Mouse (Mus musculus): ENCODE data around the gene Slc38a2. TPM values are rescaled to one million over a fixed set of nuclear protein-coding genes. Genes with fewer than 3 reads are reported as not detected.

The Slc38a2 gene
- polyA plus RNA-seq, 1 experiment: 158 TPM

GRCm38 (mm10) chr15:96686201-96687159 lies 13.1 kb downstream of the Slc38a2 start:
- Histone ChIP-seq H3K9ac (ENCODE audit: low read depth, poor library complexity, severe bottlenecking) (no peak overlapping the region), H3K4me3 (ENCODE audit: low read depth, low read length) (no peak overlapping the region)

GRCm38 (mm10) chr15:96685273-96685672 lies 14.3 kb downstream of the Slc38a2 start:
- Histone ChIP-seq H3K9ac (ENCODE audit: low read depth, poor library complexity, severe bottlenecking) (no peak overlapping the region), H3K4me3 (ENCODE audit: low read depth, low read length) (no peak overlapping the region), H3K27me3 (ENCODE audit: control insufficient read depth, insufficient read depth, low read length, poor library complexity, severe bottlenecking) (no peaks in the 10 kb centered on the region; the same call in 1 of the 2 replicates), H3K9me3 (replicated peaks; ENCODE audit: control insufficient read depth, insufficient read depth, low read length, poor library complexity, severe bottlenecking) (no peaks in the 10 kb centered on the region), H3K4me1 (ENCODE audit: control insufficient read depth, insufficient read depth, low read length) (no peaks in the 10 kb centered on the region), H3K27ac (ENCODE audit: insufficient read depth, low read length) (no peak overlapping the region), H3K36me3 (ENCODE audit: control insufficient read depth, insufficient read depth, low read length, poor library complexity, severe bottlenecking) (peaks cover 26% of the 10 kb centered on the region)
- TF ChIP-seq EP300 (IDR thresholded peaks at IDR 0.05; ENCODE audit: insufficient read depth, low read depth, low read length): no peak
- TF ChIP-seq CTCF (IDR thresholded peaks at IDR 0.05; ENCODE audit: low read depth, low read length): no peak
- no peak for TF ChIP-seq POLR2A (IDR thresholded peaks at IDR 0.05; ENCODE audit: insufficient read depth, low read length)

More at GRCm38 (mm10) chr15:96686201-96687159, 13.1 kb downstream of the Slc38a2 start:
- Histone ChIP-seq H3K4me1 (ENCODE audit: control insufficient read depth, insufficient read depth, low read length) (no peaks in the 10 kb centered on the region), H3K27ac (ENCODE audit: insufficient read depth, low read length) (no peak overlapping the region), H3K27me3 (ENCODE audit: control insufficient read depth, insufficient read depth, low read length, poor library complexity, severe bottlenecking) (no peaks in the 10 kb centered on the region; the same call in 1 of the 2 replicates), H3K9me3 (replicated peaks; ENCODE audit: control insufficient read depth, insufficient read depth, low read length, poor library complexity, severe bottlenecking) (no peaks in the 10 kb centered on the region), H3K36me3 (ENCODE audit: control insufficient read depth, insufficient read depth, low read length, poor library complexity, severe bottlenecking) (peaks cover 38% of the 10 kb centered on the region)
- TF ChIP-seq EP300 (IDR thresholded peaks at IDR 0.05; ENCODE audit: insufficient read depth, low read depth, low read length): no peak

GRCm38 (mm10) chr15:96684132-96684830 lies 15.2 kb downstream of the Slc38a2 start:
- H3K27ac ChIP-seq (ENCODE audit: insufficient read depth, low read length): no peak overlapping the region
- H3K36me3 ChIP-seq (ENCODE audit: control insufficient read depth, insufficient read depth, low read length, poor library complexity, severe bottlenecking): peaks cover 18% of the 10 kb centered on the region
- H3K27me3 ChIP-seq (ENCODE audit: control insufficient read depth, insufficient read depth, low read length, poor library complexity, severe bottlenecking): no peaks in the 10 kb centered on the region; the same call in 1 of the 2 replicates
- no peaks in the 10 kb centered on the region for H3K4me1 ChIP-seq (ENCODE audit: control insufficient read depth, insufficient read depth, low read length)
- H3K9me3 ChIP-seq (replicated peaks; ENCODE audit: control insufficient read depth, insufficient read depth, low read length, poor library complexity, severe bottlenecking): no peaks in the 10 kb centered on the region
- H3K4me3 ChIP-seq (ENCODE audit: low read depth, low read length): no peak overlapping the region
- no peak for TF ChIP-seq CTCF (IDR thresholded peaks at IDR 0.05; ENCODE audit: low read depth, low read length)
- no peak for TF ChIP-seq POLR2A (IDR thresholded peaks at IDR 0.05; ENCODE audit: insufficient read depth, low read length)
- TF ChIP-seq EP300 (IDR thresholded peaks at IDR 0.05; ENCODE audit: insufficient read depth, low read depth, low read length): no peak
- H3K9ac ChIP-seq (ENCODE audit: low read depth, poor library complexity, severe bottlenecking): no peak overlapping the region

- Histone ChIP-seq H3K9ac (ENCODE audit: low read depth, poor library complexity, severe bottlenecking) (no peak overlapping the region), H3K9me3 (replicated peaks; ENCODE audit: control insufficient read depth, insufficient read depth, low read length, poor library complexity, severe bottlenecking) (no peaks in the 10 kb centered on the region), H3K27ac (ENCODE audit: insufficient read depth, low read length) (no peak overlapping the region), H3K4me3 (ENCODE audit: low read depth, low read length) (no peak overlapping the region), H3K36me3 (ENCODE audit: control insufficient read depth, insufficient read depth, low read length, poor library complexity, severe bottlenecking) (no peaks in the 10 kb centered on the region), H3K27me3 (ENCODE audit: control insufficient read depth, insufficient read depth, low read length, poor library complexity, severe bottlenecking) (no peaks in the 10 kb centered on the region; the same call in 1 of the 2 replicates), H3K4me1 (ENCODE audit: control insufficient read depth, insufficient read depth, low read length) (no peaks in the 10 kb centered on the region)
- TF ChIP-seq POLR2A (IDR thresholded peaks at IDR 0.05; ENCODE audit: insufficient read depth, low read length) (no peak), CTCF (IDR thresholded peaks at IDR 0.05; ENCODE audit: low read depth, low read length) (no peak), EP300 (IDR thresholded peaks at IDR 0.05; ENCODE audit: insufficient read depth, low read depth, low read length) (no peak)
These were observed 20.4 kb downstream of the Slc38a2 start for GRCm38 (mm10) chr15:96678871-96679773.

- H3K4me1 ChIP-seq (ENCODE audit: control insufficient read depth, insufficient read depth, low read length): no peaks in the 10 kb centered on the region
- H3K36me3 ChIP-seq (ENCODE audit: control insufficient read depth, insufficient read depth, low read length, poor library complexity, severe bottlenecking): no peaks in the 10 kb centered on the region
- no peak overlapping the region for H3K9ac ChIP-seq (ENCODE audit: low read depth, poor library complexity, severe bottlenecking)
- no peaks in the 10 kb centered on the region; the same call in 1 of the 2 replicates for H3K27me3 ChIP-seq (ENCODE audit: control insufficient read depth, insufficient read depth, low read length, poor library complexity, severe bottlenecking)
- H3K27ac ChIP-seq (ENCODE audit: insufficient read depth, low read length): no peak overlapping the region
- no peaks in the 10 kb centered on the region for H3K9me3 ChIP-seq (replicated peaks; ENCODE audit: control insufficient read depth, insufficient read depth, low read length, poor library complexity, severe bottlenecking)
- H3K4me3 ChIP-seq (ENCODE audit: low read depth, low read length): no peak overlapping the region
- no peak for TF ChIP-seq CTCF (IDR thresholded peaks at IDR 0.05; ENCODE audit: low read depth, low read length)
- no peak for TF ChIP-seq POLR2A (IDR thresholded peaks at IDR 0.05; ENCODE audit: insufficient read depth, low read length)
- TF ChIP-seq EP300 (IDR thresholded peaks at IDR 0.05; ENCODE audit: insufficient read depth, low read depth, low read length): no peak
These were observed 23.0 kb downstream of the Slc38a2 start for GRCm38 (mm10) chr15:96676518-96676917.
